Mouse (Mus musculus) thymus, adult 2 months (tissue): Measurements from ENCODE around the gene Abcb5.

Experiments
- CTCF ChIP-seq: fragments of 200-500 bp; IDR thresholded peaks from 2 replicates; pipeline ENCODE4 v1.5.1; 2012; ENCODE audit warnings: mild to moderate bottlenecking, control low read depth, low read length, moderate library complexity, borderline replicate concordance; ENCODE audit not compliant: control insufficient read depth, poor library complexity, insufficient read depth; ENCODE audit errors: extremely low read depth
- POLR2A ChIP-seq: fragments of 200-500 bp; IDR thresholded peaks from 2 replicates; pipeline ENCODE4 v1.6.1; 2012; ENCODE audit warnings: mild to moderate bottlenecking, low read length, control low read depth, moderate library complexity; ENCODE audit not compliant: control insufficient read depth, poor library complexity, insufficient read depth; ENCODE audit errors: extremely low read depth

DNA sequence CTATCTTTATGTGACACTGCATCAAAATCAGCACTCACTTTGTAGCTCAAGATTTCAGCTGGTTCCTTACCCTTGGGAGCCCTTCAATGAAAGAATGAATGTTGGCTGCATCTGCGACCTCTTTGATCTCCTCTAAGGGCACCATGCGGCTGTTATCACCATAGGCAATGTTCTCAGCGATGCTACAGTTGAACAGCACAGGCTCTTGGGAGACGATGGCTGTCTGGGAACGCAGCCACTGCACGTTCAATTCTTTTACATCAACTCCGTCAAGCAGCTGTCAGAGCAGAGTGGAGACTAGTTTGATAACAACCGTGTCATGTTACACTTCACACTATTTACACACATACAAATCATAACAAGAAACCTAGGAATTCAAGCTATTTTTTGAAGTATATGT lies 93.5 kb downstream of the Abcb5 start:
- TF ChIP-seq POLR2A: no peak
- no peak for TF ChIP-seq CTCF
